Mouse (Mus musculus) ES-Bruce4 (cell line): ENCODE measurements around the gene Ptpdc1.

Experiments used
- EP300 ChIP-seq: IDR thresholded peaks from 2 replicates; pipeline ENCODE4 v1.6.1; 2011; ENCODE audit warnings: low read depth, low read length; ENCODE audit not compliant: insufficient read depth
- POLR2A ChIP-seq: IDR thresholded peaks from one replicate; pipeline ENCODE4 v1.8.1; 2011; ENCODE audit warnings: low read length; ENCODE audit not compliant: insufficient read depth

DNA sequence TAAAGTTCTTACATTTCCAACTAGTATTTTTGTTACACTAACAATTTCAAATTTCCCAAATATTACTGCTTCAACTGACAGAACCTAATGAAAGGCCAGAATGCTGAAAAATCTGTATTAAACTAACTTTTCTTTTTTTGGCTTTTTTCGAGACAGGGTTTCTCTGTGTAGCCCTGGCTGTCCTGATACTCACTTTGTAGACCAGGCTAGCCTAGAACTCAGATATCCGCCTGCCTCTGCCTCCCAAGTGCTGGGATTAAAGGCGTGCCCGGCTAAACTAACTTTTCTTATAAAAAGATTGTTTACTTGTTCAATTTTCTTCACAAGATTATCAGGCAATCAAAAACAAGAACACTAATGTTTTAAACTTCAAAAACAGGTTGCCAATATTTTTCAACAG is 80.6 kb downstream of the Ptpdc1 start:
- TF ChIP-seq POLR2A (no peak), EP300 (no peak)
